Mouse (Mus musculus): ENCODE measurements around the gene Plxnb2. TPM values are rescaled to one million over a fixed set of nuclear protein-coding genes. Genes with fewer than 3 reads are reported as not detected.

The Plxnb2 gene
- total and polyA plus RNA-seq, 3 experiments, result 75.7 to 121 (median 93.5) TPM

DNA sequence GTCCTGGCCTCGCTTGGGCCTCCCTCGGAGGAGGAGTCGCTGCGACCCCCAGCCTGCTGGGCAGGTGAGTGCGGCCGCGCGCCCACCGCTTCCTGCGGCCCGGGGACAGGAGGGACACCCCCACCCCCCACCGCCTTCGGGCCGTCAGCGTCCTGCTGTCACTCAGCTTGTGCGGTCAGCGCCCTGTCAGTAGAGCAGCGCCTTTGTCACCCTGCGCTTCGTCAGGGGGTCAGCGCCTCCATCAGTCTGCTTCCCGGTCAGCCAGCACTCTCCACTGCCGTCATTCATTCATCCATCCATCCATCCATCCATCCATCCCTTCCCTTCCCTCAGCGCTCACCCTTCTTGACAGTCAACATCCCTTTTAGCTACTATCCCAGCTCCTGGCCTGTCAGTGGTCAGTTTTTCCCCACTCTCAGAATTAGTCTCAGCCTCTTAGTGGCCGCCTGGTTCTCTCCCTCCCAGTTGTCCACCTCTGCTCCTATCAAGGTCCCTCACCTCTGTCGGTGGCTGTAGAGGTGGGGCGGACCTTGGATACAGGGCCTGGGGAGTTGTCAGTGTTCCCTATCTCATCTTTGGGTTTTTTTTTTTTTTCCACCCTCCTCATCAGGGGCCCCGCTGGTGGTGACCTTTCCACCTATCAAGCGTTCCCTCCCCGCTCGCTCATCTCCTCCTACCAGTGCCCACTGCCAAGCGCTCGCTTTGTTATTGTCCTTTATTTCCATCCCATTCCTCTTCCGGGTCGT lies 31.3 kb upstream of the Plxnb2 start:
- intact Hi-C loops (cut with DNase I), result loop anchor here (1.0 to 5.0 kb wide), 4 partner anchors 16 to 137 kb away; partner anchors contain the start of genes Dennd6b, Sbf1 and Trabd
- no peak for DNase-seq

DNA sequence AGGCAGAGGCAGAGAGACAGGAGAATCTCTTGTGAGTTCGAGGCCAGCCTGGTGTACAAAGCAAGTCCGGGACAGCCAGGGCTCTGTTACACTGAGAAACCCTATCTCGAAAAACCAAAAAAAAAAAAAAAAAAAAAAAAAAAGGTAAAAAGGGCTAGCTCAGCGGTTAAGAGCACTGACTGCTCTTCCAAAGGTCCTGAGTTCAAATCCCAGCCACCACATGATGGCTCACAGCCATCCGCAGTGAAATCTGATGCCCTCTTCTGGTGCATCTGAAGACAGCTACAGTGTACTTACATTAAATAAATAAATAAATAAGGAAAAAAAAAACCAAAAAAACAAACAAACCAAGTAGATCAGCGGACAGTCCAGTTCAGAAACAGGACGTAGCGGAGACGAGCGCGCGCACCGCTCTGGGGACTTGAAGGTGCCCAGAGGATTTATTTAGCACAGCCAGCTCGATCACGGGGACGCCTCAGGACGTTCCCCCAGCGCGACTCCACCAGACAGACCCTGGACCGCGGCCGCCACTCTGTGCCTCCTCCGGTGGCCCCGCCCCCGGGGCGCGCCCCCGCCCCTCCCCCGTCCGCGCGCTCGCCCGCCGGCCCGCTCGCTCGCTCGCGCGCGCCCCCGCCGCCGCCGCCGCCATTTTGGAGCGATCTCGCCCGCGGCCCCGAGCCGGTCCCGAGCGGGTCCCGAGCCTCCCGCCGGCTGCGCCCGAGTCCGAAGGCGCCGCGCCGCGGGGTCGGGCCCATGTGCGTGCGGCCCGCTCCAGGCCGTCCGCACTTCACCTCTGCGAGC lies 30.5 kb upstream of the Plxnb2 start, which contains the start of gene Ppp6r2:
Ppp6r2 (plus strand) TSS at position 639 of the 801 bp plus-strand sequence.
- TF ChIP-seq POLR2A (IDR thresholded peaks at IDR 0.05; ENCODE audit: insufficient read depth, low read depth, low read length), result peak; percentile 85
- no peak for TF ChIP-seq EP300 (IDR thresholded peaks at IDR 0.05; ENCODE audit: insufficient read depth, low read depth, low read length)
- TF ChIP-seq CTCF (IDR thresholded peaks at IDR 0.05), result peak; percentile 61
- peak; percentile 90 to 91 for DNase-seq
- intact Hi-C loops (cut with DNase I), result loop anchor here (1.0 to 5.0 kb wide), 4 partner anchors 15 to 136 kb away; partner anchors contain the start of genes Dennd6b, Sbf1 and Trabd
- 1% methylated on average over 70 of the region's 73 CpGs for WGBS
- Histone ChIP-seq H3K9ac (ENCODE audit: low read depth, low read length) (peak within 1 kb of the TSS; percentile 97), H3K4me3 (peak within 1 kb of the TSS; percentile 100), H3K27ac (peak within 1 kb of the TSS; percentile 99), H3K36me3 (ENCODE audit: control insufficient read depth, insufficient read depth, low read length) (peaks cover 4% of the 10 kb centered on the region), H3K79me2 (replicated peaks; ENCODE audit: control insufficient read depth, insufficient read depth, low read length) (0 out of 2 replicates have a peak, but pooled peaks cover 2% of the 10 kb centered on the region), H3K27me3 (ENCODE audit: control insufficient read depth, insufficient read depth, low read length) (no peaks in the 10 kb centered on the region), H3K4me1 (ENCODE audit: control insufficient read depth, insufficient read depth, low read length) (peaks cover 7% of the 10 kb centered on the region)

More for the DNA sequence above, 31.3 kb upstream of the Plxnb2 start:
- H3K27ac ChIP-seq, result peak overlapping the region; percentile 99
- peaks cover 7% of the 10 kb centered on the region for H3K4me1 ChIP-seq (ENCODE audit: control insufficient read depth, insufficient read depth, low read length)
- H3K36me3 ChIP-seq (ENCODE audit: control insufficient read depth, insufficient read depth, low read length), result peaks cover 6% of the 10 kb centered on the region
- peak overlapping the region; percentile 100 for H3K4me3 ChIP-seq
- H3K27me3 ChIP-seq (ENCODE audit: control insufficient read depth, insufficient read depth, low read length), result no peaks in the 10 kb centered on the region
- 0 out of 2 replicates have a peak, but pooled peaks cover 2% of the 10 kb centered on the region for H3K79me2 ChIP-seq (replicated peaks; ENCODE audit: control insufficient read depth, insufficient read depth, low read length)
- H3K9ac ChIP-seq (ENCODE audit: low read depth, low read length), result peak overlapping the region; percentile 97
- 2% methylated on average over 35 of the region's 35 CpGs for WGBS
- no peak for TF ChIP-seq POLR2A (IDR thresholded peaks at IDR 0.05; ENCODE audit: insufficient read depth, low read depth, low read length)
- TF ChIP-seq CTCF (IDR thresholded peaks at IDR 0.05), result no peak
- no peak for TF ChIP-seq EP300 (IDR thresholded peaks at IDR 0.05; ENCODE audit: insufficient read depth, low read depth, low read length)

DNA sequence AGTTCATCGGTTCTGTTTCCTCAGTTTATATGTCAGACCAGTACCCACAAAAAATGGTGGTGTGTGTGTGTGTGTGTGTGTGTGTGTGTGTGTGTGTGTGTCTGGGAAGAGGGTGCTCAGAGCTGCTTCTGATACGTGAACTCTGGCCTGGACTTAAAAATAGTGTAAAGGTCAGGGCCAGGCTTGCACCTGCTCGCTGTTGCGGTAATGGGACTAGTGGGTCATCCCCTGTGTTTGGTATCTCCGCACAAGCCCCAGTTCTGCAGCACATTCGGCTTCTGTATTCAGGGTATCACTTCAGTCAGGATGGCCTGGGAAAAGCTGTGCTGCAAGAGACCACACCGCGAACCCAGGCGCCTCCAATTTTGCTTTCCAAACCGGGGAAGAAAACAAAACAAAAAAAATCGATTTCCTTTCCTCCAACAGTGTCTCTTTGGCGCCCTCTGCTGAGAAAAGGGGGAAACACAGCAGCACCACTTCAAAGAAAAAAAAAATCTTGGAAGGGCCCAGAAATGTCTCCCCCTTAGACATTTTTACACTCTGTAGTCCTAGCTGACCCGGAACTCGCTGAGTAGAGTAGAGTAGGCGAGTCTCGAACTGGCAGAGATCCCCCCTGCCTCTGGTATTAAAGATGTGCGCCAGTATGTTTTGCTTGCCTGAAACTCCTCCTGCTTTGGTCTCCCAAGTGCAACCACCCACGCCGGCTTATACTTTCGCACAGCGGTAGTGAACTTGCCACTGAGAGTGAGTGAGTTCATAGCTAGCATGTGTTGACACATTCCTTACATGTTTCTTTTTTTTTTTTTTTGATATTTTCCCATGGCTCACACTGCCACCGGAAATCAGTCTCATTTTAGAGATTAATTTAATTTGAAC lies 29.5 kb upstream of the Plxnb2 start:
- Histone ChIP-seq H3K27me3 (ENCODE audit: control insufficient read depth, insufficient read depth, low read length) (no peaks in the 10 kb centered on the region), H3K4me1 (ENCODE audit: control insufficient read depth, insufficient read depth, low read length) (peaks cover 6% of the 10 kb centered on the region), H3K9ac (ENCODE audit: low read depth, low read length) (peak overlapping the region; percentile 66), H3K27ac (peak overlapping the region; percentile 99), H3K36me3 (ENCODE audit: control insufficient read depth, insufficient read depth, low read length) (no peaks in the 10 kb centered on the region; the same call in none of the 2 replicates), H3K4me3 (peak overlapping the region; percentile 100), H3K79me2 (replicated peaks; ENCODE audit: control insufficient read depth, insufficient read depth, low read length) (0 out of 2 replicates have a peak, but pooled peaks cover 2% of the 10 kb centered on the region)
- WGBS, result 5% methylated on average over 22 of the region's 22 CpGs
- TF ChIP-seq POLR2A (IDR thresholded peaks at IDR 0.05; ENCODE audit: insufficient read depth, low read depth, low read length) (no peak), CTCF (IDR thresholded peaks at IDR 0.05) (peak; percentile 95), EP300 (IDR thresholded peaks at IDR 0.05; ENCODE audit: insufficient read depth, low read depth, low read length) (0 out of 2 replicates have a peak, but pooled peaks have one; percentile 35)
- intact Hi-C loops (cut with DNase I), result loop anchor here (2.0 to 5.0 kb wide), 2 partner anchors 51 to 107 kb away; partner anchors contain the start of gene Sbf1
- DNase-seq, result peak; percentile 89 to 92

DNA sequence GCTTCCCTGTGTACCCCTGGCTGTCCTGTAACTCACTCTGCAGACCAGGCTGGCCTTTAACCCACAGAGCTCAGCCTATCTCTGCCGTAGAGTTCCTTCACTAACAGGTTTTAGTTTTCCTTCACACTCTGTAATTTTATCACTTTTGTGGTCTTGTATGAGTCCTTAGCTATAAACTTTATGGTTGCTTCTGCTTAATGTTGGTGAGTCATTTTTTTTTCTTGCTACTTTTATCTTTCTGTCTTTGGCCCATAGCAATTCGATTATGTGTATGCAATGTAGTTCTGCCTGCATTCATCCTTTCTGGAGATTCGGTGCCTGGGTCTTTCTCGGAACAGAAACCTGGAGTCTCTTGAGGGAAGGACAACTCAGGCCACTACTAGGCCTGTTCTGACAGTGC lies 26.9 kb upstream of the Plxnb2 start:
- Histone ChIP-seq H3K79me2 (replicated peaks; ENCODE audit: control insufficient read depth, insufficient read depth, low read length) (0 out of 2 replicates have a peak, but pooled peaks cover under 1% of the 10 kb centered on the region), H3K9ac (ENCODE audit: low read depth, low read length) (no peak overlapping the region), H3K4me3 (no peak overlapping the region), H3K4me1 (ENCODE audit: control insufficient read depth, insufficient read depth, low read length) (peaks cover 3% of the 10 kb centered on the region; the same call in 1 of the 2 replicates), H3K36me3 (ENCODE audit: control insufficient read depth, insufficient read depth, low read length) (no peaks in the 10 kb centered on the region), H3K27me3 (ENCODE audit: control insufficient read depth, insufficient read depth, low read length) (no peaks in the 10 kb centered on the region), H3K27ac (no peak overlapping the region)
- DNase-seq, result no peak
- WGBS, result 91% methylated on average over 4 of the region's 4 CpGs
- TF ChIP-seq CTCF (IDR thresholded peaks at IDR 0.05), result no peak
- no peak for TF ChIP-seq POLR2A (IDR thresholded peaks at IDR 0.05; ENCODE audit: insufficient read depth, low read depth, low read length)
- no peak for TF ChIP-seq EP300 (IDR thresholded peaks at IDR 0.05; ENCODE audit: insufficient read depth, low read depth, low read length)
- intact Hi-C loops (cut with DNase I), result no loop called here

GRCm38 (mm10) chr15:89197056-89197455 lies 16.5 kb upstream of the Plxnb2 start:
- intact Hi-C loops (cut with DNase I), result loop anchor here (2.0 kb wide), 2 partner anchors 38 to 68 kb away; partner anchors contain the start of gene Hdac10
- 65% methylated on average over 15 of the region's 15 CpGs for WGBS
- no peak for DNase-seq
- Histone ChIP-seq H3K79me2 (replicated peaks; ENCODE audit: control insufficient read depth, insufficient read depth, low read length) (no peaks in the 10 kb centered on the region), H3K4me1 (ENCODE audit: control insufficient read depth, insufficient read depth, low read length) (peaks cover 6% of the 10 kb centered on the region), H3K4me3 (peak overlapping the region; percentile 84), H3K36me3 (ENCODE audit: control insufficient read depth, insufficient read depth, low read length) (no peaks in the 10 kb centered on the region), H3K9ac (ENCODE audit: low read depth, low read length) (peak overlapping the region; percentile 68), H3K27me3 (ENCODE audit: control insufficient read depth, insufficient read depth, low read length) (no peaks in the 10 kb centered on the region), H3K27ac (peak overlapping the region; percentile 100)
- TF ChIP-seq POLR2A (IDR thresholded peaks at IDR 0.05; ENCODE audit: insufficient read depth, low read depth, low read length) (no peak), CTCF (IDR thresholded peaks at IDR 0.05) (no peak), EP300 (IDR thresholded peaks at IDR 0.05; ENCODE audit: insufficient read depth, low read depth, low read length) (no peak)

Measured in heart, adult 2 months (tissue).